Mouse (Mus musculus) liver, embryonic 13.5 days (tissue): ENCODE results near the gene Nlk. TPM values are rescaled to one million over a fixed set of nuclear protein-coding genes. Genes with fewer than 3 reads are reported as not detected.

ENCODE experiments used
- ATAC-seq: fragments of 200-750 bp; cut with Nextera tagmentation; 2 replicates; pipeline ENCODE4 v1.8.0; 2017; ENCODE audit warnings: low read depth, mild to moderate bottlenecking, moderate number of reproducible peaks, moderate library complexity
- DNase-seq: peaks from one replicate; pipeline ENCODE4 v3.0.0; 2022
- H3K27ac ChIP-seq: fragments of 300-500 bp; sonication (generic); 2 replicates; pipeline ENCODE4 v1.5.1; 2015; ENCODE audit warnings: moderate library complexity, mild to moderate bottlenecking, inconsistent platforms
- H3K27me3 ChIP-seq: fragments of 300-500 bp; sonication (generic); 2 replicates; pipeline ENCODE4 v1.6.1; 2015; ENCODE audit warnings: mild to moderate bottlenecking, inconsistent platforms
- H3K36me3 ChIP-seq: fragments of 300-500 bp; sonication (generic); 2 replicates; pipeline ENCODE4 v1.6.1; 2015; ENCODE audit warnings: mild to moderate bottlenecking, inconsistent platforms
- H3K4me1 ChIP-seq: fragments of 300-500 bp; sonication (generic); replicated peaks from 2 replicates; pipeline ENCODE4 v1.6.1; 2015; ENCODE audit warnings: inconsistent platforms
- H3K4me2 ChIP-seq: fragments of 300-500 bp; sonication (generic); 2 replicates; pipeline ENCODE4 v1.6.1; 2015; ENCODE audit warnings: inconsistent platforms, mild to moderate bottlenecking, moderate library complexity
- H3K4me3 ChIP-seq: fragments of 300-500 bp; sonication (generic); replicated peaks from 2 replicates; pipeline ENCODE4 v1.5.1; 2015; ENCODE audit warnings: mild to moderate bottlenecking, inconsistent platforms
- H3K9ac ChIP-seq: fragments of 300-500 bp; sonication (generic); 2 replicates; pipeline ENCODE4 v1.6.1; 2015; ENCODE audit warnings: mild to moderate bottlenecking, inconsistent platforms
- H3K9me3 ChIP-seq: fragments of 300-500 bp; sonication (generic); replicated peaks from 2 replicates; pipeline ENCODE4 v1.6.1; 2016; ENCODE audit warnings: inconsistent platforms
- WGBS: fragments of 180-500 bp; shearing (Covaris S2); methylation state at CpG from one replicate; pipeline ENCODE4 v1.1.7; 2015; ENCODE audit not compliant: insufficient replicate concordance; 5-methylcytosine and 5-hydroxymethylcytosine counted together
- polyA plus RNA-seq: library from polyadenylated mRNA; unstranded; fragments of >200 nt; fragmentation: Nextera tagmentation; extraction: Ambion mirVana; gene quantifications from 2 replicates; pipeline ENCODE4 v1.2.1, GENCODE M21; 2015

Nlk gene
- polyA plus RNA-seq: 6.4 and 6.5 TPM in 2 replicates

GRCm38 (mm10) chr11:78696777-78697752 is at the start of gene Nlk:
TSS of gene Nlk (minus strand) at chr11:78697373.
- DNase-seq: peak; percentile 100
- peak within 1 kb of the TSS; percentile 94 for H3K4me2 ChIP-seq
- H3K36me3 ChIP-seq: 0 out of 2 replicates have a peak, but pooled peaks cover 6% of the 10 kb centered on the region
- peaks cover 32% of the 10 kb centered on the region for H3K4me1 ChIP-seq
- H3K9me3 ChIP-seq: no peaks in the 10 kb centered on the region
- WGBS: under 1% methylated on average over 39 of the region's 65 CpGs
- peak within 1 kb of the TSS; percentile 90 for H3K4me3 ChIP-seq
- 0 out of 2 replicates have a peak, but pooled peaks cover 6% of the 10 kb centered on the region for H3K27me3 ChIP-seq
- H3K27ac ChIP-seq: peak within 1 kb of the TSS; percentile 76
- peak; percentile 100 for ATAC-seq
- H3K9ac ChIP-seq: peak within 1 kb of the TSS; percentile 91

GRCm38 (mm10) chr11:78746264-78746663 is 49.1 kb upstream of the Nlk start:
- no peaks in the 10 kb centered on the region for H3K9me3 ChIP-seq
- H3K4me2 ChIP-seq: no peak overlapping the region
- H3K4me1 ChIP-seq: peaks cover 14% of the 10 kb centered on the region
- ATAC-seq (no peak), DNase-seq (no peak)
- peaks cover 21% of the 10 kb centered on the region for H3K36me3 ChIP-seq
- H3K4me3 ChIP-seq: no peak overlapping the region
- H3K27ac ChIP-seq: no peak overlapping the region
- 74% methylated on average over 7 of the region's 7 CpGs for WGBS
- H3K27me3 ChIP-seq: no peaks in the 10 kb centered on the region
- H3K9ac ChIP-seq: no peak overlapping the region

GRCm38 (mm10) chr11:78745475-78745874 is 48.3 kb upstream of the Nlk start:
- no peak overlapping the region for H3K4me3 ChIP-seq

GRCm38 (mm10) chr11:78742461-78742860 is 45.3 kb upstream of the Nlk start:
- no peak for ATAC-seq
- no peaks in the 10 kb centered on the region for H3K36me3 ChIP-seq
- H3K27me3 ChIP-seq: no peaks in the 10 kb centered on the region
- 60% methylated on average over 3 of the region's 3 CpGs for WGBS
- no peak overlapping the region for H3K27ac ChIP-seq
- no peak overlapping the region for H3K4me3 ChIP-seq
- H3K9ac ChIP-seq: no peak overlapping the region
- H3K4me1 ChIP-seq: no peaks in the 10 kb centered on the region
- no peak overlapping the region for H3K4me2 ChIP-seq
- no peaks in the 10 kb centered on the region for H3K9me3 ChIP-seq
- DNase-seq: no peak

More at GRCm38 (mm10) chr11:78745475-78745874, 48.3 kb upstream of the Nlk start:
- H3K9ac ChIP-seq: no peak overlapping the region
- DNase-seq (no peak), ATAC-seq (no peak)
- no peak overlapping the region for H3K4me2 ChIP-seq
- peaks cover 21% of the 10 kb centered on the region for H3K36me3 ChIP-seq
- H3K4me1 ChIP-seq: peaks cover 7% of the 10 kb centered on the region
- no peak overlapping the region for H3K27ac ChIP-seq
- H3K9me3 ChIP-seq: no peaks in the 10 kb centered on the region
- no peaks in the 10 kb centered on the region for H3K27me3 ChIP-seq
- 43% methylated on average over 4 of the region's 4 CpGs for WGBS

- no peaks in the 10 kb centered on the region for H3K36me3 ChIP-seq
- H3K27me3 ChIP-seq: no peaks in the 10 kb centered on the region
- DNase-seq (no peak), ATAC-seq (no peak)
- H3K4me2 ChIP-seq: no peak overlapping the region
- no peaks in the 10 kb centered on the region for H3K4me1 ChIP-seq
- H3K4me3 ChIP-seq: no peak overlapping the region
- H3K27ac ChIP-seq: no peak overlapping the region
- H3K9ac ChIP-seq: no peak overlapping the region
- 61% methylated on average over 7 of the region's 7 CpGs for WGBS
- H3K9me3 ChIP-seq: no peaks in the 10 kb centered on the region
These were observed 44.8 kb upstream of the Nlk start for GRCm38 (mm10) chr11:78741958-78742357.

- Histone ChIP-seq H3K4me1 (no peaks in the 10 kb centered on the region), H3K27me3 (no peaks in the 10 kb centered on the region), H3K9ac (no peak overlapping the region), H3K36me3 (no peaks in the 10 kb centered on the region), H3K4me3 (no peak overlapping the region), H3K27ac (no peak overlapping the region), H3K9me3 (no peaks in the 10 kb centered on the region), H3K4me2 (no peak overlapping the region)
- no peak for ATAC-seq
- DNase-seq: no peak
These were observed 42.2 kb upstream of the Nlk start for GRCm38 (mm10) chr11:78739361-78739760.

- H3K36me3 ChIP-seq: no peaks in the 10 kb centered on the region
- WGBS: 61% methylated on average over 3 of the region's 3 CpGs
- ATAC-seq (no peak), DNase-seq (no peak)
- H3K4me3 ChIP-seq: no peak overlapping the region
- H3K9me3 ChIP-seq: no peaks in the 10 kb centered on the region
- no peaks in the 10 kb centered on the region for H3K27me3 ChIP-seq
- 0 out of 2 replicates have a peak, but pooled peaks cover 8% of the 10 kb centered on the region for H3K4me1 ChIP-seq
- H3K4me2 ChIP-seq: no peak overlapping the region
- no peak overlapping the region for H3K9ac ChIP-seq
- no peak overlapping the region for H3K27ac ChIP-seq
These were observed 39.8 kb upstream of the Nlk start for GRCm38 (mm10) chr11:78736877-78737408.

- WGBS: 76% methylated on average over 1 of the region's 1 CpGs
- H3K27me3 ChIP-seq: no peaks in the 10 kb centered on the region
- DNase-seq (no peak), ATAC-seq (no peak)
- no peak overlapping the region for H3K4me2 ChIP-seq
- no peak overlapping the region for H3K27ac ChIP-seq
- no peaks in the 10 kb centered on the region for H3K9me3 ChIP-seq
- H3K4me1 ChIP-seq: 0 out of 2 replicates have a peak, but pooled peaks cover 8% of the 10 kb centered on the region
- no peaks in the 10 kb centered on the region for H3K36me3 ChIP-seq
- H3K9ac ChIP-seq: no peak overlapping the region
- no peak overlapping the region for H3K4me3 ChIP-seq
These were observed 38.0 kb upstream of the Nlk start for GRCm38 (mm10) chr11:78735168-78735567.

- Histone ChIP-seq H3K27ac (no peak overlapping the region), H3K36me3 (no peaks in the 10 kb centered on the region), H3K9ac (no peak overlapping the region), H3K27me3 (no peaks in the 10 kb centered on the region), H3K4me3 (no peak overlapping the region), H3K9me3 (no peaks in the 10 kb centered on the region), H3K4me2 (no peak overlapping the region), H3K4me1 (0 out of 2 replicates have a peak, but pooled peaks cover 8% of the 10 kb centered on the region)
- ATAC-seq: peak; percentile 29; the same call in 1 of the 2 replicates
- WGBS: 48% methylated on average over 6 of the region's 6 CpGs
- peak; percentile 33 for DNase-seq
These were observed 35.4 kb upstream of the Nlk start for GRCm38 (mm10) chr11:78732619-78733018.

- Histone ChIP-seq H3K4me1 (0 out of 2 replicates have a peak, but pooled peaks cover 8% of the 10 kb centered on the region), H3K36me3 (no peaks in the 10 kb centered on the region), H3K9ac (no peak overlapping the region), H3K27me3 (no peaks in the 10 kb centered on the region), H3K27ac (no peak overlapping the region), H3K4me3 (no peak overlapping the region), H3K9me3 (no peaks in the 10 kb centered on the region), H3K4me2 (no peak overlapping the region)
- ATAC-seq: no peak
- no peak for DNase-seq
- 22% methylated on average over 2 of the region's 2 CpGs for WGBS
These were observed 33.7 kb upstream of the Nlk start for GRCm38 (mm10) chr11:78730902-78731301.

- Histone ChIP-seq H3K4me1 (0 out of 2 replicates have a peak, but pooled peaks cover 7% of the 10 kb centered on the region), H3K36me3 (no peaks in the 10 kb centered on the region), H3K27me3 (no peaks in the 10 kb centered on the region), H3K4me2 (no peak overlapping the region), H3K27ac (no peak overlapping the region), H3K9ac (no peak overlapping the region), H3K9me3 (no peaks in the 10 kb centered on the region), H3K4me3 (no peak overlapping the region)
- no peak for DNase-seq
- WGBS: 50% methylated on average over 4 of the region's 4 CpGs
- no peak for ATAC-seq
These were observed 30.9 kb upstream of the Nlk start for GRCm38 (mm10) chr11:78728041-78728440.
